Mouse (Mus musculus) forebrain, embryonic 15.5 days (tissue): Measurements from ENCODE around the gene Olfr951. TPM values are rescaled to one million over a fixed set of nuclear protein-coding genes. Genes with fewer than 3 reads are reported as not detected.

Source experiments
- ATAC-seq: fragments of 200-750 bp; cut with Nextera tagmentation; replicated peaks from 2 replicates; pipeline ENCODE4 v1.8.0; 2017; ENCODE audit warnings: mild to moderate bottlenecking, moderate TSS enrichment, moderate library complexity
- H3K27ac ChIP-seq: fragments of 300-500 bp; sonication (generic); replicated peaks from 2 replicates; pipeline ENCODE4 v1.5.1; 2015; ENCODE audit warnings: mild to moderate bottlenecking, inconsistent platforms
- H3K27me3 ChIP-seq: fragments of 300-500 bp; sonication (generic); 2 replicates; pipeline ENCODE4 v1.6.1; 2015; ENCODE audit warnings: inconsistent platforms
- H3K36me3 ChIP-seq: fragments of 300-500 bp; sonication (generic); 2 replicates; pipeline ENCODE4 v1.6.1; 2015; ENCODE audit warnings: mild to moderate bottlenecking, inconsistent platforms
- H3K4me1 ChIP-seq: fragments of 300-500 bp; sonication (generic); 2 replicates; pipeline ENCODE4 v1.6.1; 2015; ENCODE audit warnings: inconsistent platforms
- H3K4me2 ChIP-seq: fragments of 300-500 bp; sonication (generic); replicated peaks from 2 replicates; pipeline ENCODE4 v1.6.1; 2015; ENCODE audit warnings: mild to moderate bottlenecking, inconsistent platforms
- H3K4me3 ChIP-seq: fragments of 300-500 bp; sonication (generic); 2 replicates; pipeline ENCODE4 v1.5.1; 2015; ENCODE audit warnings: mild to moderate bottlenecking, inconsistent platforms
- H3K9ac ChIP-seq: fragments of 300-500 bp; sonication (generic); replicated peaks from 2 replicates; pipeline ENCODE4 v1.6.1; 2015; ENCODE audit warnings: mild to moderate bottlenecking, inconsistent platforms
- H3K9me3 ChIP-seq: fragments of 300-500 bp; sonication (generic); 2 replicates; pipeline ENCODE4 v1.6.1; 2016; ENCODE audit warnings: inconsistent platforms
- WGBS: fragments of 180-500 bp; shearing (Covaris S2); methylation state at CpG from one replicate; pipeline ENCODE4 v1.1.7; 2015; ENCODE audit warnings: mixed read lengths; 5-methylcytosine and 5-hydroxymethylcytosine counted together
- polyA plus RNA-seq: library from polyadenylated mRNA; unstranded; fragments of >200 nt; fragmentation: Nextera tagmentation; extraction: Ambion mirVana; gene quantifications from 2 replicates; pipeline ENCODE4 v1.2.1, GENCODE M21; 2015

The Olfr951 gene
- not detected in 2 replicates for polyA plus RNA-seq

DNA sequence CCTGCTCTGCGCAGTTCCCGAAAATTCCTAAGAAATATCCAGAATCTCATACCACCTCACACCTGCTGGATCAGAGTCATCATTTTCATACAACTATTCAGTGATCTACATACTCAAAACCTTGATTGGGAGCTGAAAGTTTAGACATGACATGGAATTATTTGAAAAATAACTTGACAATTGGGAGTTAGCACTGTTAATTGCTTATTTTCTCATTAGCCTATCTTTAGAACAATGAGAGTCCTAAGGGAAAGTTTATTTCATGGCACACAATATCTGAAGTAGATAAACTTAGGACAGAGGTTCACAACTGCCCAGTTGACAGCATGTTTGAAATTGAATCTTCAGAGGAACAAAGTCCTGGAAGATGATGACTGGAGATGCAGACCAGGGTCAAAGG lies at the start of gene Olfr951:
TSS of gene Olfr951 (plus strand) at position 301 of the 400 bp plus-strand sequence.
- Histone ChIP-seq H3K36me3 (no peaks in the 10 kb centered on the region), H3K4me3 (no peak within 1 kb of the TSS), H3K4me1 (no peaks in the 10 kb centered on the region), H3K9ac (no peak within 1 kb of the TSS), H3K4me2 (no peak within 1 kb of the TSS), H3K9me3 (no peaks in the 10 kb centered on the region), H3K27ac (no peak within 1 kb of the TSS), H3K27me3 (no peaks in the 10 kb centered on the region)
- WGBS: 94% methylated on average over 2 of the region's 2 CpGs
- no peak for ATAC-seq

DNA sequence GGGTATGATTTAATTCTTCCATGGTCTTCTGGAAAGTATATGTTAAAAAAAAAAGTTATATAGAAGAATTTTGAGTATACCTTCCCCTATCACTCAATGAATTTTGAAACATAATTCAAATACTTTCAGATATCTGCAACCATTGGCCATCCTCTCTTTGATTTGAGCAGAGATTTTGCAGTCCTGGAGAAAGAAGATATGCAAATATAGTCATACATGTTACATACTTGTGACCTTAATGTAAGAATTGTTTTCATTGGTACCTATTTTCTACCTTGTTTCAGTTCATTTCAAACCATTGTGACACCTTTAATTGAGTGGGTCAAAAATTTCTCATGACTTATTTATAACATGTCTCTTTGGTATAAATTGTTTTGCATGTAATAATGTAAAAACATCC lies 39.8 kb downstream of the Olfr951 start, which contains the start of gene Olfr952:
TSS of gene Olfr952 (minus strand) at position 101 of the 400 bp plus-strand sequence.
- Histone ChIP-seq H3K4me1 (no peaks in the 10 kb centered on the region), H3K4me3 (no peak within 1 kb of the TSS), H3K4me2 (no peak within 1 kb of the TSS), H3K9me3 (no peaks in the 10 kb centered on the region), H3K9ac (no peak within 1 kb of the TSS), H3K27ac (no peak within 1 kb of the TSS), H3K27me3 (no peaks in the 10 kb centered on the region), H3K36me3 (no peaks in the 10 kb centered on the region)
- ATAC-seq: no peak

Other genes starting within 250 kb of the Olfr951 start
- gene Olfr943, start 221.1 kb upstream of the Olfr951 start, polyA plus RNA-seq: not detected in 2 replicates
- gene Olfr944, start 185.5 kb upstream of the Olfr951 start, polyA plus RNA-seq: not detected in 2 replicates
- gene Olfr1537, start 137.4 kb upstream of the Olfr951 start, polyA plus RNA-seq: not detected in 2 replicates
- gene Olfr945, start 110.6 kb upstream of the Olfr951 start, polyA plus RNA-seq: not detected in 2 replicates
- gene Olfr948, start 61.4 kb upstream of the Olfr951 start, polyA plus RNA-seq: not detected in 2 replicates
- not detected in 2 replicates for gene Olfr952, start 39.7 kb downstream of the Olfr951 start, polyA plus RNA-seq
- not detected in 2 replicates for gene Olfr954, start 69.3 kb downstream of the Olfr951 start, polyA plus RNA-seq
- not detected in 2 replicates for gene Olfr955, start 84.5 kb downstream of the Olfr951 start, polyA plus RNA-seq
- not detected in 2 replicates for gene Olfr44, start 106.6 kb downstream of the Olfr951 start, polyA plus RNA-seq
- gene Olfr957, start 128.4 kb downstream of the Olfr951 start, polyA plus RNA-seq: not detected in 2 replicates
- gene Olfr958, start 166.6 kb downstream of the Olfr951 start, polyA plus RNA-seq: not detected in 2 replicates
- gene Olfr959, start 188.2 kb downstream of the Olfr951 start, polyA plus RNA-seq: not detected in 2 replicates
- gene AW551984, start 217.0 kb downstream of the Olfr951 start, polyA plus RNA-seq: 38.8 and 53.5 TPM in 2 replicates
- gene Olfr148, start 223.2 kb downstream of the Olfr951 start, polyA plus RNA-seq: not detected in 2 replicates
- gene Olfr960, start 234.0 kb downstream of the Olfr951 start, polyA plus RNA-seq: not detected in 2 replicates